Mouse (Mus musculus) lung, embryonic 14.5 days (tissue): Measurements from ENCODE around the gene Slc4a3. TPM values are rescaled to one million over a fixed set of nuclear protein-coding genes. Genes with fewer than 3 reads are reported as not detected.

Experiments
- ATAC-seq: fragments of 200-750 bp; cut with Nextera tagmentation; 2 replicates; pipeline ENCODE4 v1.8.0; 2017; ENCODE audit warnings: mild to moderate bottlenecking, moderate TSS enrichment, moderate library complexity; ENCODE audit not compliant: insufficient read depth
- DNase-seq: peaks from one replicate; pipeline ENCODE4 v3.0.0-alpha.2; 2015
- H3K27ac ChIP-seq: fragments of 300-500 bp; sonication (generic); 2 replicates; pipeline ENCODE4 v1.5.1; 2014; ENCODE audit warnings: low read depth, mild to moderate bottlenecking, moderate library complexity
- H3K27me3 ChIP-seq: fragments of 300-500 bp; sonication (generic); 2 replicates; pipeline ENCODE4 v1.6.1; 2014; ENCODE audit warnings: low read length, control low read depth; ENCODE audit not compliant: insufficient read depth
- H3K36me3 ChIP-seq: fragments of 300-500 bp; sonication (generic); 2 replicates; pipeline ENCODE4 v1.6.1; 2014; ENCODE audit warnings: control low read depth; ENCODE audit not compliant: insufficient read depth
- H3K4me1 ChIP-seq: fragments of 300-500 bp; sonication (generic); 2 replicates; pipeline ENCODE4 v1.6.1; 2014; ENCODE audit warnings: antibody characterized with exemption, control low read depth; ENCODE audit not compliant: insufficient read depth
- H3K4me2 ChIP-seq: fragments of 300-500 bp; sonication (generic); 2 replicates; pipeline ENCODE4 v1.6.1; 2014; ENCODE audit warnings: mild to moderate bottlenecking
- H3K4me3 ChIP-seq: fragments of 300-500 bp; sonication (generic); 2 replicates; pipeline ENCODE4 v1.5.1; 2014; ENCODE audit warnings: low read depth, low read length
- H3K9ac ChIP-seq: fragments of 300-500 bp; sonication (generic); 2 replicates; pipeline ENCODE4 v1.6.1; 2014
- H3K9me3 ChIP-seq: fragments of 300-500 bp; sonication (generic); 2 replicates; pipeline ENCODE4 v1.6.1; 2016; ENCODE audit warnings: low read depth, low read length, control low read depth
- CTCF ChIP-seq: IDR thresholded peaks from 2 replicates; pipeline ENCODE4 v1.5.1; 2016; ENCODE audit warnings: antibody characterized with exemption, low read depth
- WGBS: fragments of 180-500 bp; shearing (Covaris S2); extraction: QIAGEN DNeasy Blood & Tissue Kit; methylation state at CpG from one replicate; pipeline ENCODE4 v1.1.7; 2014; 5-methylcytosine and 5-hydroxymethylcytosine counted together
- polyA plus RNA-seq: library from polyadenylated mRNA; unstranded; fragments of >200 nt; fragmentation: Nextera tagmentation; extraction: Ambion mirVana; gene quantifications from 2 replicates; pipeline ENCODE4 v1.2.1, GENCODE M21; 2014

Slc4a3 gene
- polyA plus RNA-seq, 1 experiment from 2014 or later, result 9.7 TPM

- H3K4me3 ChIP-seq, result no peak overlapping the region
- no peaks in the 10 kb centered on the region for H3K36me3 ChIP-seq
- H3K27me3 ChIP-seq, result no peaks in the 10 kb centered on the region
- no peaks in the 10 kb centered on the region for H3K9me3 ChIP-seq
- TF ChIP-seq CTCF, result no peak
- no peak overlapping the region for H3K27ac ChIP-seq
- no peak overlapping the region for H3K4me2 ChIP-seq
- WGBS, result 70% methylated on average over 6 of the region's 6 CpGs
- H3K4me1 ChIP-seq, result no peaks in the 10 kb centered on the region
- no peak overlapping the region for H3K9ac ChIP-seq
- no peak for DNase-seq
- no peak for ATAC-seq
These were observed 26.7 kb downstream of the Slc4a3 start for GRCm38 (mm10) chr1:75572776-75573175.

GRCm38 (mm10) chr1:75573715-75574114 lies 27.6 kb downstream of the Slc4a3 start:
- 71% methylated on average over 7 of the region's 7 CpGs for WGBS
- DNase-seq (no peak), ATAC-seq (no peak)

GRCm38 (mm10) chr1:75574476-75575310 lies 28.6 kb downstream of the Slc4a3 start:
- TF ChIP-seq CTCF, result no peak

More at GRCm38 (mm10) chr1:75573715-75574114, 27.6 kb downstream of the Slc4a3 start:
- no peak overlapping the region for H3K4me2 ChIP-seq
- no peak overlapping the region for H3K9ac ChIP-seq
- H3K27me3 ChIP-seq, result no peaks in the 10 kb centered on the region
- H3K27ac ChIP-seq, result no peak overlapping the region
- H3K9me3 ChIP-seq, result no peaks in the 10 kb centered on the region
- TF ChIP-seq CTCF, result no peak
- no peak overlapping the region for H3K4me3 ChIP-seq
- no peaks in the 10 kb centered on the region for H3K36me3 ChIP-seq
- H3K4me1 ChIP-seq, result no peaks in the 10 kb centered on the region

GRCm38 (mm10) chr1:75581936-75582624 lies 36.0 kb downstream of the Slc4a3 start:
- H3K4me1 ChIP-seq, result no peaks in the 10 kb centered on the region
- H3K36me3 ChIP-seq, result no peaks in the 10 kb centered on the region
- no peaks in the 10 kb centered on the region for H3K9me3 ChIP-seq
- ATAC-seq (no peak), DNase-seq (no peak)
- no peak overlapping the region for H3K9ac ChIP-seq
- no peak overlapping the region for H3K4me3 ChIP-seq
- no peak for TF ChIP-seq CTCF
- H3K27ac ChIP-seq, result no peak overlapping the region
- 51% methylated on average over 7 of the region's 7 CpGs for WGBS
- H3K4me2 ChIP-seq, result no peak overlapping the region
- no peaks in the 10 kb centered on the region for H3K27me3 ChIP-seq

More at GRCm38 (mm10) chr1:75574476-75575310, 28.6 kb downstream of the Slc4a3 start:
- Histone ChIP-seq H3K9ac (no peak overlapping the region), H3K4me3 (no peak overlapping the region), H3K4me1 (no peaks in the 10 kb centered on the region), H3K27ac (no peak overlapping the region), H3K36me3 (no peaks in the 10 kb centered on the region), H3K9me3 (no peaks in the 10 kb centered on the region), H3K27me3 (no peaks in the 10 kb centered on the region), H3K4me2 (no peak overlapping the region)
- DNase-seq (no peak), ATAC-seq (no peak)
- WGBS, result 60% methylated on average over 17 of the region's 17 CpGs

- Histone ChIP-seq H3K4me3 (no peak overlapping the region), H3K4me1 (no peaks in the 10 kb centered on the region), H3K27me3 (no peaks in the 10 kb centered on the region), H3K9ac (no peak overlapping the region), H3K27ac (no peak overlapping the region), H3K4me2 (no peak overlapping the region), H3K36me3 (no peaks in the 10 kb centered on the region), H3K9me3 (no peaks in the 10 kb centered on the region)
- DNase-seq (no peak), ATAC-seq (no peak)
- TF ChIP-seq CTCF, result no peak
- WGBS, result 83% methylated on average over 5 of the region's 5 CpGs
These were observed 36.5 kb downstream of the Slc4a3 start for GRCm38 (mm10) chr1:75582625-75582956.

GRCm38 (mm10) chr1:75583034-75583433 lies 37.0 kb downstream of the Slc4a3 start:
- 66% methylated on average over 10 of the region's 10 CpGs for WGBS

GRCm38 (mm10) chr1:75586791-75587190 lies 40.7 kb downstream of the Slc4a3 start:
- DNase-seq (no peak), ATAC-seq (no peak)
- Histone ChIP-seq H3K4me2 (no peak overlapping the region), H3K27ac (no peak overlapping the region), H3K27me3 (no peaks in the 10 kb centered on the region), H3K9ac (no peak overlapping the region), H3K36me3 (no peaks in the 10 kb centered on the region), H3K4me3 (no peak overlapping the region), H3K9me3 (no peaks in the 10 kb centered on the region), H3K4me1 (peaks cover 14% of the 10 kb centered on the region; the same call in 1 of the 2 replicates)
- WGBS, result 84% methylated on average over 3 of the region's 3 CpGs
- TF ChIP-seq CTCF, result no peak

More at GRCm38 (mm10) chr1:75583034-75583433, 37.0 kb downstream of the Slc4a3 start:
- no peak for DNase-seq
- no peaks in the 10 kb centered on the region for H3K9me3 ChIP-seq
- H3K4me2 ChIP-seq, result no peak overlapping the region
- no peak for ATAC-seq
- peaks cover 3% of the 10 kb centered on the region; the same call in 1 of the 2 replicates for H3K4me1 ChIP-seq
- no peak overlapping the region for H3K9ac ChIP-seq
- H3K36me3 ChIP-seq, result no peaks in the 10 kb centered on the region
- no peaks in the 10 kb centered on the region for H3K27me3 ChIP-seq
- TF ChIP-seq CTCF, result no peak
- no peak overlapping the region for H3K4me3 ChIP-seq
- no peak overlapping the region for H3K27ac ChIP-seq
